12 mouse cellular contexts compared by ENCODE assay signal in genomic region chr16:90310488-90311135, GRCm38 (mm10).
"Had no signal": no experiment of that assay in that cellular context is flagged by ENCODE, and none has a peak within 500 bp of the region (broad histone marks: within the 10 kb centered on the region; RNA-seq: fewer than 3 reads in every experiment).

No protein-coding gene starts in this region.

- DNase-seq: kidney, adult 18-20 months; kidney, postnatal 10 days; kidney, postnatal 4 days; lung, adult 18-20 months; midbrain, embryonic 14.5 days; right cerebral cortex, postnatal 4 days; spleen, adult 18-20 months; thymus, postnatal 36 days had no signal

- H3K27me3 ChIP-seq: limb, embryonic 15.5 days; neural tube, embryonic 12.5 days had no signal

- H3K36me3 ChIP-seq: limb, embryonic 15.5 days; neural tube, embryonic 12.5 days had no signal

- H3K9me3 ChIP-seq: limb, embryonic 15.5 days; neural tube, embryonic 12.5 days had no signal

- H3K4me3 ChIP-seq: layer of hippocampus, adult 2 months; limb, embryonic 15.5 days; neural tube, embryonic 12.5 days had no signal

- H3K4me1 ChIP-seq: limb, embryonic 15.5 days; neural tube, embryonic 12.5 days had no signal

- H3K27ac ChIP-seq: layer of hippocampus, adult 2 months; limb, embryonic 15.5 days; liver, embryonic 14.5 days; neural tube, embryonic 12.5 days had no signal

- H3K9ac ChIP-seq: limb, embryonic 15.5 days; liver, embryonic 14.5 days; neural tube, embryonic 12.5 days had no signal
